Mouse (Mus musculus) left cerebral cortex, adult 18-20 months (tissue): ENCODE results near the gene Lyrm7. TPM values are rescaled to one million over a fixed set of nuclear protein-coding genes. Genes with fewer than 3 reads are reported as not detected.
A peak's percentile ranks its signal among the peaks of the same experiment; 100 is the strongest.
"Not testable (repeated sequence)": the region's sequence is repeated elsewhere in the genome, so short reads cannot be mapped to it uniquely, and the experiment has no call there.

Experiments used
- DNase-seq, 2 experiments: peaks; one replicate each; pipeline ENCODE4 v3.0.0; 2021 to 2022; ENCODE audit warnings: low spot score in 2 of 2, mixed read lengths in 1 of 2
- long read RNA-seq, 2 experiments: library from polyadenylated mRNA; stranded (forward); transcript quantifications; one replicate each; pipeline ENCODE4 v2.0.0; 2021
- total RNA-seq, 2 experiments: library from RNA; stranded (reverse); gene quantifications; 2 replicates each; pipeline ENCODE4 v1.2.3; 2021

Lyrm7 gene
- total RNA-seq: 10 to 100 TPM; 30.1 to 31.1 TPM
- long read RNA-seq, experiment 1, transcript Lyrm7-205 (5 exons, 3,431 nt): major isoform, 19 of 30 reads
- long read RNA-seq, experiment 1, partial matches to known transcripts: 2 of 30 reads
- long read RNA-seq, experiment 1, other reads (novel, unspliced or antisense): 9 of 30 reads
- long read RNA-seq, experiment 2, transcript Lyrm7-205 (5 exons, 3,431 nt): major isoform, 10 of 20 reads
- long read RNA-seq, experiment 2, partial matches to known transcripts: 6 of 20 reads
- long read RNA-seq, experiment 2, other reads (novel, unspliced or antisense): 3 of 20 reads

GRCm38 (mm10) chr11:54860256-54861038 lies at the start of gene Lyrm7:
Gene Lyrm7 (minus strand): TSS chr11:54860916.
- peak; percentile 96 to 98 for DNase-seq

- no peak for DNase-seq
These were observed 49.5 kb upstream of the Lyrm7 start for GRCm38 (mm10) chr11:54910081-54910665.

GRCm38 (mm10) chr11:54909273-54909672 lies 48.6 kb upstream of the Lyrm7 start:
- no peak for DNase-seq

GRCm38 (mm10) chr11:54907259-54907658 lies 46.5 kb upstream of the Lyrm7 start:
- DNase-seq: no peak

- no peak for DNase-seq
These were observed 45.8 kb upstream of the Lyrm7 start for GRCm38 (mm10) chr11:54906466-54906865.

GRCm38 (mm10) chr11:54905931-54906330 lies 45.2 kb upstream of the Lyrm7 start:
- no peak for DNase-seq

GRCm38 (mm10) chr11:54905086-54905485 lies 44.4 kb upstream of the Lyrm7 start:
- DNase-seq: no peak

- DNase-seq: no peak
These were observed 43.4 kb upstream of the Lyrm7 start for GRCm38 (mm10) chr11:54903940-54904706.

- DNase-seq: no peak
These were observed 42.6 kb upstream of the Lyrm7 start for GRCm38 (mm10) chr11:54903339-54903738.

- DNase-seq: peak; percentile 51 to 53
These were observed 41.9 kb upstream of the Lyrm7 start, which contains the start of gene Gpx3 for GRCm38 (mm10) chr11:54902333-54903323. Gene Gpx3 (plus strand): TSS chr11:54902453.

GRCm38 (mm10) chr11:54899657-54900056 lies 38.9 kb upstream of the Lyrm7 start:
- no peak for DNase-seq

GRCm38 (mm10) chr11:54897470-54897869 lies 36.8 kb upstream of the Lyrm7 start:
- DNase-seq: no peak

- DNase-seq: not testable (repeated sequence)
These were observed 35.9 kb upstream of the Lyrm7 start for GRCm38 (mm10) chr11:54896646-54897045.

- DNase-seq: no peak
These were observed 33.9 kb upstream of the Lyrm7 start for GRCm38 (mm10) chr11:54894589-54894988.

- DNase-seq: no peak
These were observed 31.4 kb upstream of the Lyrm7 start for GRCm38 (mm10) chr11:54892091-54892490.

GRCm38 (mm10) chr11:54891341-54891740 lies 30.6 kb upstream of the Lyrm7 start:
- no peak for DNase-seq

GRCm38 (mm10) chr11:54887927-54888326 lies 27.2 kb upstream of the Lyrm7 start:
- no peak for DNase-seq

- DNase-seq: no peak
These were observed 24.7 kb upstream of the Lyrm7 start for GRCm38 (mm10) chr11:54885406-54885805.

GRCm38 (mm10) chr11:54884937-54885336 lies 24.2 kb upstream of the Lyrm7 start:
- DNase-seq: no peak
